Mouse (Mus musculus) heart, postnatal 0 days (tissue): ENCODE measurements around the gene Caskin2. TPM values are rescaled to one million over a fixed set of nuclear protein-coding genes. Genes with fewer than 3 reads are reported as not detected.
"Not testable (repeated sequence)": the region's sequence is repeated elsewhere in the genome, so short reads cannot be mapped to it uniquely, and the experiment has no call there.

ENCODE experiments used
- ATAC-seq: fragments of 200-750 bp; cut with Nextera tagmentation; 2 replicates; pipeline ENCODE4 v1.8.0; 2017; ENCODE audit warnings: low read depth, moderate number of reproducible peaks, moderate library complexity; ENCODE audit not compliant: insufficient read depth
- DNase-seq: peaks from one replicate; pipeline ENCODE4 v3.0.0-alpha.2; 2016; ENCODE audit warnings: low spot score
- H3K27ac ChIP-seq: fragments of 300-500 bp; sonication (generic); 2 replicates; pipeline ENCODE4 v1.5.1; 2014; ENCODE audit warnings: low read depth, mild to moderate bottlenecking
- H3K27me3 ChIP-seq: fragments of 300-500 bp; sonication (generic); 2 replicates; pipeline ENCODE4 v1.6.1; 2014; ENCODE audit warnings: low read length, mixed read lengths; ENCODE audit not compliant: control insufficient read depth, insufficient read depth
- H3K36me3 ChIP-seq: fragments of 300-500 bp; sonication (generic); replicated peaks from 2 replicates; pipeline ENCODE4 v1.6.1; 2014; ENCODE audit warnings: low read length, mixed read lengths; ENCODE audit not compliant: control insufficient read depth, insufficient read depth
- H3K4me1 ChIP-seq: fragments of 300-500 bp; sonication (generic); 2 replicates; pipeline ENCODE4 v1.6.1; 2014; ENCODE audit warnings: antibody characterized with exemption; ENCODE audit not compliant: control insufficient read depth, insufficient read depth
- H3K4me2 ChIP-seq: fragments of 300-500 bp; sonication (generic); 2 replicates; pipeline ENCODE4 v1.6.1; 2014; ENCODE audit warnings: low read depth, mild to moderate bottlenecking, low read length, moderate library complexity
- H3K4me3 ChIP-seq: fragments of 300-500 bp; sonication (generic); 2 replicates; pipeline ENCODE4 v1.5.1; 2014; ENCODE audit warnings: low read depth, low read length
- H3K9ac ChIP-seq: fragments of 300-500 bp; sonication (generic); replicated peaks from 2 replicates; pipeline ENCODE4 v1.6.1; 2014; ENCODE audit warnings: low read depth, low read length, mixed read lengths
- H3K9me3 ChIP-seq: fragments of 300-500 bp; sonication (generic); replicated peaks from 2 replicates; pipeline ENCODE4 v1.6.1; 2016; ENCODE audit warnings: low read length; ENCODE audit not compliant: control insufficient read depth
- CTCF ChIP-seq: IDR thresholded peaks from 2 replicates; pipeline ENCODE4 v1.5.1; 2016; ENCODE audit warnings: antibody characterized with exemption, control low read depth, low read depth
- EP300 ChIP-seq: IDR thresholded peaks from 2 replicates; pipeline ENCODE4 v1.6.1; 2016; ENCODE audit warnings: antibody characterized with exemption, low read depth
- WGBS: fragments of 180-500 bp; shearing (Covaris S2); extraction: QIAGEN DNeasy Blood & Tissue Kit; methylation state at CpG from one replicate; pipeline ENCODE4 v1.1.7; 2014; 5-methylcytosine and 5-hydroxymethylcytosine counted together
- polyA plus RNA-seq: library from polyadenylated mRNA; unstranded; fragments of >200 nt; fragmentation: Nextera tagmentation; extraction: Ambion mirVana; gene quantifications from 2 replicates; pipeline ENCODE4 v1.2.1, GENCODE M21; 2015
- total RNA-seq: library from RNA; depleted of rRNA; stranded (reverse); fragments of >200 nt; gene quantifications from 2 replicates; pipeline ENCODE4 v1.2.3, GENCODE M21; 2014; ENCODE audit warnings: low replicate concordance

Caskin2 gene
- total and polyA plus RNA-seq, 2 experiments from 2014 or later: 14.2 to 62.1 TPM

DNA sequence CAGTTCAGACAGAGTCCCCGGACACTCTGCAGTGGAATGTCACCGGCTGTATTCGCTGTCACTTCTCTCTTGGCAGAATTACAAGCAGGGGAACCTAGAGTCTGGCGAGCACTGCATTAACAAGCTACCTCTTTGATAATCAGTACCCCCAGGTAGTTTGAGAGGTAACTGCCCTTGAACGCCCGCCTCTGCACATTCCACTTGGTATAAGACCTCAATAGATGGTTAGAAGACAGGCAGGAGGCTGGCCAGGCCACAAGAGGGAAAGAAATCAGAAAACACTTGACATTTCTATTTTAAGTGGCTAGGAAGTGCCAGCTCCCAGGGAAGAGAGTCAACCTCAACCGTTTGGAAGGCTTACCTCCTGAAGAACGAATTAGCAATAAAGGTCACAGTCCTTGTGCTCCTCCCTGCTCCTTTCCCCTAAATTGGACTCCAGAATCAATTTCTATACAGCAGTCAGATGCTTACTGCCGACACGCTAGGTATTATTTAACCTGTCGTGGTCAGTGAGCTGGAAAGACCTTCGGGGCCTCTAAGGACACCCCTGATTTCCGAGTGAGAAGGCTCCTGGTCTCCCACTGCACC lies 47.0 kb downstream of the Caskin2 start:
- 18% methylated on average over 13 of the region's 13 CpGs for WGBS
- Histone ChIP-seq H3K4me2 (peak overlapping the region; percentile 81), H3K4me1 (peaks cover 31% of the 10 kb centered on the region), H3K27me3 (no peaks in the 10 kb centered on the region), H3K9ac (peak overlapping the region; percentile 91), H3K36me3 (no peaks in the 10 kb centered on the region), H3K9me3 (no peaks in the 10 kb centered on the region), H3K27ac (peak overlapping the region; percentile 98), H3K4me3 (peak overlapping the region; percentile 86)
- ATAC-seq (peak; percentile 21; the same call in 1 of the 2 replicates), DNase-seq (peak; percentile 80)
- no peak for TF ChIP-seq EP300
- no peak for TF ChIP-seq CTCF

DNA sequence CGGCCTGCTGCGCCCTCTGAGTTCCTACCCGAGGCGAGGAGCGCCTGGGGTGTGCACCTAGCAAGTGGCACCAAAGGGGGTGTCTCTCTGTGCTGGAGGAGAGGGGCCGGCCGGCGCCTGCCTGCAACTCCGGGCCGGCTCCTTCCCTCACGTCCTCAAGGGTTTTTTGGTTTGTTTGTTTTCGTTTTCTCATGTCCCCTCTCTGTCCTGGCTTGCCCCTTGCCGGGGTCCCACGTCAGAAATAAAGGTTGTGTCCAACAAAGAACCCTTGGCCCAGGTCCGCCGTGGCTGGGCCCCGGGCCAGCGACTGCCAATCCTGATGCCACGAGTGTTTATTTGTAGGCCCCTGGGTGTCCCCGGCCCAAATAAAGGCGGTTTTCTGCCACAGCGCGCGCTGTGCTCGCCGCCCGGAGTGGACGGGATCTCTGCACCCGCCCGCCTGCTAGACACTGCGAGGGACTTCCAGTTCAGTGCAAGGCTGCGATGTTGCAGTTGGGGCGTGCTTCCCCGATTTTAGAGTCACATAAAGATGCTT lies 47.8 kb downstream of the Caskin2 start:
- Histone ChIP-seq H3K4me1 (peaks cover 31% of the 10 kb centered on the region), H3K9me3 (no peaks in the 10 kb centered on the region), H3K27me3 (no peaks in the 10 kb centered on the region), H3K4me2 (peak overlapping the region; percentile 81), H3K4me3 (peak overlapping the region; percentile 86), H3K36me3 (no peaks in the 10 kb centered on the region), H3K27ac (peak overlapping the region; percentile 98), H3K9ac (peak overlapping the region; percentile 91)
- WGBS: under 1% methylated on average over 34 of the region's 34 CpGs
- ATAC-seq: peak; percentile 59
- TF ChIP-seq CTCF (no peak), EP300 (no peak)
- peak; percentile 58 for DNase-seq

DNA sequence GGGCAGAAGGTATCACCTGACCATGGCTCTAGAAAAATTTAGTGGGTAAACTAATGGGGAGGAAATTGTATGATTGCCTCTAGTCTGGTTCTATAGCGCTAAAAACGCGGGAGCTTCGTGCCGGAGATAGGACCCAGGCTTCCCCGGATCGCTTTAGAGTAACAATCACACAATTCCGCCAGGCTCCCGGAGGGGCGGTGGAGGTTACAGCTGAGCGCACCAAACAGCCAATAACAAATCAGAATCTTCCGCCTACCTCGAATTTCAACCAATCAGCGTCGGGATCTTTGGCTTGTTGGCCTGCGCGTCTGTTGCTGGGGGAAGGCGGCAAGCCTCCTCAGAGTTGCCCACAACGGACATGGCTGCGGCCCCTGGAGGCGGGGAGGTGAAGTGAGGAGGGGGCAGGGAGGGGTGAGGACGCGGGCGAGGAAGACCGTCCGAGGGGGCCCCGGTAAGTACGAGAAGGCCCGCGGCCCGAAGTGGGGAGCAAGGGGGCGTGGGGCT lies 48.3 kb downstream of the Caskin2 start, which contains the start of gene Tmem94:
TSS of gene Tmem94 (plus strand) at position 331 of the 504 bp plus-strand sequence.
- under 1% methylated on average over 32 of the region's 32 CpGs for WGBS

DNA sequence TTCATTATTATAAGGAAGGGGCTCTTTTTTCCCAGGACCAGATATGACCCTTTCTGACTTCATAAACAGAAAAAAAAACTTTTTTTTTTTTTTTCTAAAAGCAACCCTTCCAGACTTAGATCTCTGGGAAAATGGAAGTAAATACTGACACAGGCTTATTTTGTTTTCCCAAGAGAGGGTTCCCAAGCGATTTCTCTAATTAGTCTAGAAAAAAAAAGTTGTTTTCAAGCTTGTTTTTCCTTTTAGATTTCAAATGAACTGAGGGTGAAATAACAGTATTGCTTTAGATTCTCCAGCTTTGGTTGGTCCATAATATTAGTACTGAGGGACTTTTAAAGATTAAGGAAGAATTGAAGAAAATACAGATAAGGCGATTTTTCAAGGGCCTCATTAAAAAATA lies 48.7 kb downstream of the Caskin2 start:
- H3K4me2 ChIP-seq: peak overlapping the region; percentile 81
- no peaks in the 10 kb centered on the region for H3K27me3 ChIP-seq
- 0 out of 2 replicates have a peak overlapping the region, but pooled peaks have one; percentile 91 for H3K9ac ChIP-seq
- no peak for TF ChIP-seq CTCF
- TF ChIP-seq EP300: no peak
- H3K36me3 ChIP-seq: no peaks in the 10 kb centered on the region
- ATAC-seq: no peak
- H3K4me1 ChIP-seq: peaks cover 21% of the 10 kb centered on the region
- H3K4me3 ChIP-seq: peak overlapping the region; percentile 86
- 24% methylated on average over 2 of the region's 2 CpGs for WGBS
- peak overlapping the region; percentile 98 for H3K27ac ChIP-seq
- no peaks in the 10 kb centered on the region for H3K9me3 ChIP-seq
- DNase-seq: no peak

More for the DNA sequence above, 48.3 kb downstream of the Caskin2 start, which contains the start of gene Tmem94:
- H3K27ac ChIP-seq: peak within 1 kb of the TSS; percentile 98
- H3K4me1 ChIP-seq: peaks cover 25% of the 10 kb centered on the region
- peak within 1 kb of the TSS; percentile 86 for H3K4me3 ChIP-seq
- DNase-seq: peak; percentile 97
- H3K36me3 ChIP-seq: no peaks in the 10 kb centered on the region
- H3K9me3 ChIP-seq: no peaks in the 10 kb centered on the region
- ATAC-seq: peak; percentile 92
- peak within 1 kb of the TSS; percentile 81 for H3K4me2 ChIP-seq
- H3K9ac ChIP-seq: peak within 1 kb of the TSS; percentile 91
- H3K27me3 ChIP-seq: no peaks in the 10 kb centered on the region
- TF ChIP-seq EP300 (peak; percentile 99), CTCF (0 out of 2 replicates have a peak, but pooled peaks have one; percentile 22)

DNA sequence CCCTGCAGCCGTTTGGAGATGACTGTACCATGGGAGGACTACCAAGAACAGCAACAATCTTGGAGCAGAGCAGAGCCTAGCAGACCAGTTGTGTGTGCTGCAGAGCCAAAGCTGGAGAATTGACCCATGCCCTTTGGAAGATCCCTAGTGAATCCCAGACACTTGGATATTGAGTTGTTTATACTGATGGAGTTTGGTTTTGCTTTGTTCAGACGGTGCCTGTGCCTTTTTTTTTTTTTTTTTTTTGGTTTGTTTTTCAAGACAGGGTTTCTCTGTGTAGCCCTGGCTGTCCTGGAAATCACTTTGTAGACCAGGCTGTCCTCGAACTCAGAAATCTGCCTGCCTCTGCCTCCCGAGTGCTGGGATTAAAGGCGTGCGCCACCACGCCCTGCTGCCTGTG lies 51.3 kb downstream of the Caskin2 start:
- H3K4me1 ChIP-seq, H3K9ac ChIP-seq, H3K36me3 ChIP-seq, H3K4me2 ChIP-seq, H3K27ac ChIP-seq, ATAC-seq, H3K9me3 ChIP-seq, H3K4me3 ChIP-seq, H3K27me3 ChIP-seq, DNase-seq: not testable (repeated sequence)
- WGBS: 90% methylated on average over 7 of the region's 7 CpGs
